ENCODE assay signal across 9 mouse cellular contexts in genomic region chr2:61344556-61345131, GRCm38 (mm10).
A peak's percentile ranks its signal among the peaks of the same experiment; 100 is the strongest.
DNase-seq lines count a peak whose midpoint lies in the region.
"Had no signal": no experiment of that assay in that cellular context is flagged by ENCODE, and none has a peak within 500 bp of the region (broad histone marks: within the 10 kb centered on the region; RNA-seq: fewer than 3 reads in every experiment).

No protein-coding gene starts in this region.

- DNase-seq in heart, postnatal 4 days, result peak; percentile 8
- DNase-seq in heart, adult 9 months (ENCODE audit: low spot score in 2 of 2), result no peak
- peak; percentile 35 for DNase-seq in kidney, adult 18-20 months
- DNase-seq in left cerebral cortex, adult 18-20 months (ENCODE audit: low spot score in 2 of 2), result peak; percentile 34 to 60
- peak; percentile 80 for DNase-seq in telencephalon, adult 2 months (ENCODE audit: low read depth, low spot score)
- no peak for DNase-seq in cerebellum, adult 8-10 months
- DNase-seq in cerebellum, postnatal 10 days, result no peak
- DNase-seq in gastrocnemius, postnatal 25 days, result no peak
- DNase-seq: liver, embryonic 13.5 days had no signal

Comparison
In these comparisons a context has a peak if more than half of its experiments do, and no peak if none do; other contexts are left out.
1. DNase-seq: peak in heart, postnatal 4 days (single experiment), kidney, adult 18-20 months (single experiment), left cerebral cortex, adult 18-20 months (2 of 2) and telencephalon, adult 2 months (single experiment); none in heart, adult 9 months (0 of 2), cerebellum, adult 8-10 months (single experiment), cerebellum, postnatal 10 days (0 of 2) and gastrocnemius, postnatal 25 days (single experiment).